35 mouse cellular contexts compared by ENCODE assay signal in genomic region chr2:5939911-5940310, GRCm38 (mm10).
"Had no signal": no experiment of that assay in that cellular context is flagged by ENCODE, and none has a peak within 500 bp of the region (broad histone marks: within the 10 kb centered on the region; RNA-seq: fewer than 3 reads in every experiment).

No protein-coding gene starts in this region.

- H3K27ac ChIP-seq: heart, embryonic 10.5 days; heart, embryonic 13.5 days; heart, embryonic 15.5 days; hindbrain, embryonic 10.5 days; hindbrain, embryonic 12.5 days; hindbrain, embryonic 13.5 days; hindbrain, embryonic 14.5 days; hindbrain, embryonic 15.5 days; hindbrain, postnatal 0 days; intestine, embryonic 15.5 days; kidney, embryonic 15.5 days; kidney, postnatal 0 days; layer of hippocampus, adult 2 months had no signal

- H3K4me2 ChIP-seq: heart, embryonic 11.5 days; heart, embryonic 12.5 days; heart, embryonic 13.5 days; heart, embryonic 15.5 days; hindbrain, embryonic 12.5 days; hindbrain, embryonic 13.5 days; hindbrain, embryonic 14.5 days; hindbrain, embryonic 15.5 days; intestine, embryonic 15.5 days; kidney, embryonic 15.5 days had no signal

- H3K36me3 ChIP-seq: heart, embryonic 10.5 days; heart, embryonic 12.5 days; heart, embryonic 13.5 days; heart, embryonic 15.5 days; hindbrain, embryonic 10.5 days; hindbrain, embryonic 12.5 days; hindbrain, embryonic 13.5 days; hindbrain, embryonic 15.5 days; intestine, embryonic 15.5 days; kidney, embryonic 15.5 days had no signal

- ATAC-seq: hindbrain, embryonic 16.5 days; hindbrain, postnatal 0 days; inflammation-experienced regulatory T-cells, adult 6 months; intestine, embryonic 15.5 days; intestine, embryonic 16.5 days; intestine, postnatal 0 days had no signal

- H3K27me3 ChIP-seq: heart, embryonic 12.5 days; heart, embryonic 13.5 days; heart, embryonic 15.5 days; hindbrain, embryonic 12.5 days; hindbrain, embryonic 13.5 days; hindbrain, embryonic 15.5 days; intestine, embryonic 15.5 days; kidney, embryonic 15.5 days had no signal

- H3K9ac ChIP-seq: heart, embryonic 12.5 days; heart, embryonic 13.5 days; heart, embryonic 15.5 days; hindbrain, embryonic 12.5 days; hindbrain, embryonic 13.5 days; hindbrain, embryonic 14.5 days; hindbrain, embryonic 15.5 days; intestine, embryonic 15.5 days; kidney, embryonic 15.5 days had no signal

- H3K4me1 ChIP-seq: heart, embryonic 12.5 days; heart, embryonic 15.5 days; hindbrain, embryonic 12.5 days; intestine, embryonic 15.5 days had no signal

- H3K9me3 ChIP-seq: heart, embryonic 10.5 days; heart, embryonic 12.5 days; heart, embryonic 13.5 days; heart, embryonic 15.5 days; hindbrain, embryonic 10.5 days; hindbrain, embryonic 12.5 days; hindbrain, embryonic 13.5 days; hindbrain, embryonic 15.5 days; intestine, embryonic 15.5 days; kidney, embryonic 15.5 days had no signal

- H3K4me3 ChIP-seq: heart, embryonic 10.5 days; heart, embryonic 12.5 days; heart, embryonic 13.5 days; heart, embryonic 15.5 days; hindbrain, embryonic 10.5 days; hindbrain, embryonic 12.5 days; hindbrain, embryonic 13.5 days; hindbrain, embryonic 15.5 days; intestine, embryonic 15.5 days; kidney, embryonic 15.5 days; layer of hippocampus, adult 2 months had no signal

- DNase-seq: heart, postnatal 10 days; heart, postnatal 14 days; heart, postnatal 36 days; heart, postnatal 4 days; kidney, adult 11 months; kidney, adult 18-20 months; kidney, adult 2 months; kidney, adult 8-10 months; kidney, adult 9 months; kidney, postnatal 10 days; kidney, postnatal 14 days; kidney, postnatal 25 days; kidney, postnatal 36 days; kidney, postnatal 4 days; layer of hippocampus, adult 9-11 months; layer of hippocampus, postnatal 36 days had no signal
